Mouse (Mus musculus) liver, adult 2 months (tissue): Measurements from ENCODE around the gene Gypa. TPM values are rescaled to one million over a fixed set of nuclear protein-coding genes. Genes with fewer than 3 reads are reported as not detected.

ENCODE experiments used
- DNase-seq: peaks from one replicate; pipeline ENCODE4 v3.0.0-alpha.2; 2011; ENCODE audit warnings: low read depth, low spot score; ENCODE audit errors: extremely low read depth
- H3K27ac ChIP-seq: fragments of 200-500 bp; replicated peaks from 2 replicates; pipeline ENCODE4 v1.5.1; 2012; ENCODE audit warnings: low read depth, mild to moderate bottlenecking, control low read depth, inconsistent platforms, low read length; ENCODE audit not compliant: insufficient read depth
- H3K27me3 ChIP-seq: fragments of 200-500 bp; 2 replicates; pipeline ENCODE4 v1.6.1; 2012; ENCODE audit warnings: mild to moderate bottlenecking, moderate library complexity, low read length, inconsistent platforms; ENCODE audit not compliant: control insufficient read depth, insufficient read depth
- H3K36me3 ChIP-seq: fragments of 200-500 bp; 2 replicates; pipeline ENCODE4 v1.6.1; 2012; ENCODE audit warnings: low read length, inconsistent platforms; ENCODE audit not compliant: control insufficient read depth, insufficient read depth
- H3K4me1 ChIP-seq: fragments of 200-500 bp; 2 replicates; pipeline ENCODE4 v1.6.1; 2011; ENCODE audit warnings: low read length; ENCODE audit not compliant: control insufficient read depth, insufficient read depth
- H3K4me3 ChIP-seq: fragments of 200-500 bp; 2 replicates; pipeline ENCODE4 v1.5.1; 2011; ENCODE audit warnings: low read depth, mild to moderate bottlenecking, control low read depth, low read length, moderate library complexity; ENCODE audit not compliant: insufficient read depth
- H3K79me2 ChIP-seq: fragments of 200-500 bp; 2 replicates; pipeline ENCODE4 v1.6.1; 2012; ENCODE audit warnings: inconsistent platforms, mild to moderate bottlenecking, low read length, moderate library complexity; ENCODE audit not compliant: control insufficient read depth, insufficient read depth
- H3K9ac ChIP-seq: fragments of 200-500 bp; 2 replicates; pipeline ENCODE4 v1.6.1; 2012; ENCODE audit warnings: low read depth, mild to moderate bottlenecking, control low read depth, inconsistent platforms, low read length
- CTCF ChIP-seq: fragments of 200-500 bp; IDR thresholded peaks from 2 replicates; pipeline ENCODE4 v1.5.1; 2011; ENCODE audit warnings: low read depth, low read length, control low read depth
- POLR2A ChIP-seq: fragments of 200-500 bp; IDR thresholded peaks from 2 replicates; pipeline ENCODE4 v1.6.1; 2011; ENCODE audit warnings: low read length, control low read depth; ENCODE audit not compliant: insufficient read depth; ENCODE audit errors: extremely low read depth
- WGBS: fragments of 180-500 bp; shearing (Covaris S2); methylation state at CpG from one replicate; pipeline ENCODE4 v1.1.7; 2018; 5-methylcytosine and 5-hydroxymethylcytosine counted together
- polyA plus RNA-seq: library from polyadenylated mRNA; depleted of rRNA; stranded (reverse); fragments of >200 nt; gene quantifications from 2 replicates; pipeline ENCODE4 v1.2.3, GENCODE M21; 2012
- total RNA-seq: library from RNA; depleted of rRNA; stranded (reverse); fragments of >200 nt; gene quantifications from 2 replicates; pipeline ENCODE4 v1.2.3, GENCODE M21; 2014

The Gypa gene
- total and polyA plus RNA-seq, 2 experiments = 0.37 TPM; not detected in 1

GRCm38 (mm10) chr8:80474971-80475370 lies 18.6 kb upstream of the Gypa start:
- Histone ChIP-seq H3K36me3 (no peaks in the 10 kb centered on the region), H3K4me1 (no peaks in the 10 kb centered on the region), H3K27me3 (no peaks in the 10 kb centered on the region), H3K4me3 (no peak overlapping the region), H3K27ac (no peak overlapping the region), H3K79me2 (no peaks in the 10 kb centered on the region), H3K9ac (no peak overlapping the region)
- DNase-seq = peak; percentile 17
- TF ChIP-seq POLR2A = no peak
- no peak for TF ChIP-seq CTCF
- 45% methylated on average over 7 of the region's 7 CpGs for WGBS

GRCm38 (mm10) chr8:80478156-80478555 lies 15.4 kb upstream of the Gypa start:
- H3K27me3 ChIP-seq = peaks cover 2% of the 10 kb centered on the region; the same call in 1 of the 2 replicates
- H3K9ac ChIP-seq = no peak overlapping the region
- no peaks in the 10 kb centered on the region for H3K36me3 ChIP-seq
- H3K4me1 ChIP-seq = 0 out of 2 replicates have a peak, but pooled peaks cover 4% of the 10 kb centered on the region
- no peak for DNase-seq
- WGBS = 72% methylated on average over 5 of the region's 5 CpGs
- TF ChIP-seq POLR2A = no peak
- TF ChIP-seq CTCF = no peak
- H3K4me3 ChIP-seq = no peak overlapping the region
- no peak overlapping the region for H3K27ac ChIP-seq
- H3K79me2 ChIP-seq = no peaks in the 10 kb centered on the region

DNA sequence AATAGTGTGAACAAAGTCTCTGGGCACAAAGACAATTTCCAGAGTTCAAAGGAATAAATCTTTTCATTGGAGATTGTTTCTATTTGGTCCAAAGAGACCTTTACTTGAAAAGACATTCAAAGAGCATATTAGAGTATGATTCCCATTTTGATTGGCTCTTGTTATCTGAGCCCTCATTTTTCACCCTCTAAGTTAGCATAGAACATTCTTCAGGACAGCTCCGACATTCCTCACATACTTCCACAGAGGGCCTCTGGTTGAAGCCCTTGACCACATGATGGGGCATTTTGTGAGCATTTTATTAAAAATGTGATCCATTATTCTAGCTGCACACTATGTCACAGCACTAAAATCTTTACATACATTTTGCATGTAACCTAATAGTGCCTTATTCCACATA lies 14.5 kb upstream of the Gypa start:
- peaks cover 2% of the 10 kb centered on the region; the same call in 1 of the 2 replicates for H3K27me3 ChIP-seq
- 35% methylated on average over 1 of the region's 1 CpGs for WGBS
- no peaks in the 10 kb centered on the region for H3K36me3 ChIP-seq
- H3K4me1 ChIP-seq = 0 out of 2 replicates have a peak, but pooled peaks cover 4% of the 10 kb centered on the region
- TF ChIP-seq CTCF (no peak), POLR2A (no peak)
- H3K79me2 ChIP-seq = no peaks in the 10 kb centered on the region
- H3K4me3 ChIP-seq = no peak overlapping the region
- no peak overlapping the region for H3K9ac ChIP-seq
- H3K27ac ChIP-seq = no peak overlapping the region
- DNase-seq = peak; percentile 13

GRCm38 (mm10) chr8:80482173-80482572 lies 11.4 kb upstream of the Gypa start:
- Histone ChIP-seq H3K27me3 (peaks cover 2% of the 10 kb centered on the region; the same call in 1 of the 2 replicates), H3K79me2 (no peaks in the 10 kb centered on the region), H3K4me3 (no peak overlapping the region), H3K9ac (no peak overlapping the region), H3K36me3 (no peaks in the 10 kb centered on the region), H3K27ac (no peak overlapping the region), H3K4me1 (0 out of 2 replicates have a peak, but pooled peaks cover 4% of the 10 kb centered on the region)
- no peak for TF ChIP-seq CTCF
- TF ChIP-seq POLR2A = no peak
- WGBS = 29% methylated on average over 6 of the region's 6 CpGs
- DNase-seq = peak; percentile 6

- Histone ChIP-seq H3K36me3 (no peaks in the 10 kb centered on the region), H3K4me1 (0 out of 2 replicates have a peak, but pooled peaks cover 4% of the 10 kb centered on the region), H3K9ac (no peak overlapping the region), H3K4me3 (no peak overlapping the region), H3K27ac (no peak overlapping the region), H3K79me2 (no peaks in the 10 kb centered on the region), H3K27me3 (peaks cover 2% of the 10 kb centered on the region; the same call in 1 of the 2 replicates)
- peak; percentile 11 for DNase-seq
- TF ChIP-seq CTCF (peak; percentile 41), POLR2A (no peak)
- 29% methylated on average over 16 of the region's 16 CpGs for WGBS
Measured at GRCm38 (mm10) chr8:80482822-80483774, 10.5 kb upstream of the Gypa start.
